Mouse (Mus musculus): ENCODE measurements at regions not wholly inside any gene's neighbourhood (a gene's known extent, or its start where the extent isn't known, plus 50 kb on each side); places are given as distances from the start of the nearest gene placed in this dataset.

- no peak for DNase-seq (ENCODE audit: low read depth, low spot score)
These were observed 1956.9 kb upstream of the Cdh20 start for GRCm38 (mm10) chr1:102811401-102811800.

- no peak for DNase-seq (ENCODE audit: low read depth, low spot score)
These were observed 1943.3 kb upstream of the Cdh20 start for GRCm38 (mm10) chr1:102825056-102825455.

GRCm38 (mm10) chr1:102862418-102862817 lies 1905.9 kb upstream of the Cdh20 start:
- DNase-seq (ENCODE audit: low read depth, low spot score): no peak

- DNase-seq (ENCODE audit: low read depth, low spot score): no peak
These were observed 1889.2 kb upstream of the Cdh20 start for GRCm38 (mm10) chr1:102879109-102879508.

GRCm38 (mm10) chr1:102899174-102899573 lies 1869.2 kb upstream of the Cdh20 start:
- peak; percentile 15 for DNase-seq (ENCODE audit: low read depth, low spot score)

GRCm38 (mm10) chr1:102923150-102923549 lies 1845.2 kb upstream of the Cdh20 start:
- DNase-seq (ENCODE audit: low read depth, low spot score): no peak
